Mouse (Mus musculus) MEL (cell line): ENCODE results near the gene Gal. TPM values are rescaled to one million over a fixed set of nuclear protein-coding genes. Genes with fewer than 3 reads are reported as not detected.

Source experiments
- DNase-seq: peaks from one replicate; pipeline ENCODE4 v3.0.0; 2011; ENCODE audit warnings: low read depth, low spot score
- H3K27ac ChIP-seq: 2 replicates; pipeline ENCODE4 v1.5.1; 2012; ENCODE audit warnings: low read depth, mild to moderate bottlenecking, control low read depth, low read length, moderate library complexity; ENCODE audit not compliant: control insufficient read depth
- H3K27me3 ChIP-seq, 2 experiments: fragments of 150-350 bp in 1 of 2; sonication (generic) in 1 of 2; 2 replicates each; pipeline ENCODE4 v1.6.1; 2012; ENCODE audit warnings: low read length in 2 of 2, mild to moderate bottlenecking in 2 of 2, improper control_type of control experiment in 1 of 2, moderate library complexity in 1 of 2; ENCODE audit not compliant: insufficient read depth in 2 of 2, control insufficient read depth in 1 of 2
- H3K36me3 ChIP-seq, 2 experiments: 2 replicates each; pipeline ENCODE4 v1.6.1; 2012 to 2014; ENCODE audit warnings: low read length in 2 of 2, improper control_type of control experiment in 1 of 2, inconsistent platforms in 1 of 2, mild to moderate bottlenecking in 1 of 2; ENCODE audit not compliant: insufficient read depth in 2 of 2, control insufficient read depth in 1 of 2
- H3K4me1 ChIP-seq, 2 experiments: fragments of 150-350 bp in 1 of 2; sonication (generic) in 1 of 2; 2 replicates each; pipeline ENCODE4 v1.6.1; 2012; ENCODE audit warnings: low read length in 2 of 2, improper control_type of control experiment in 1 of 2, mild to moderate bottlenecking in 1 of 2; ENCODE audit not compliant: insufficient read depth in 2 of 2, control insufficient read depth in 1 of 2
- H3K4me3 ChIP-seq, 2 experiments: fragments of 150-350 bp in 1 of 2; sonication (generic) in 1 of 2; 2 replicates each; pipeline ENCODE4 v1.5.1; 2012; ENCODE audit warnings: low read depth in 2 of 2, low read length in 2 of 2, mild to moderate bottlenecking in 2 of 2, moderate library complexity in 2 of 2, control low read depth in 1 of 2, improper control_type of control experiment in 1 of 2; ENCODE audit not compliant: control insufficient read depth in 1 of 2, insufficient read depth in 1 of 2
- H3K79me2 ChIP-seq: 2 replicates; pipeline ENCODE4 v1.6.1; 2012; ENCODE audit warnings: mild to moderate bottlenecking, low read length, moderate library complexity; ENCODE audit not compliant: control insufficient read depth, poor library complexity, insufficient read depth
- H3K9ac ChIP-seq: 2 replicates; pipeline ENCODE4 v1.6.1; 2012; ENCODE audit warnings: low read depth, mild to moderate bottlenecking, control low read depth, low read length, moderate library complexity; ENCODE audit not compliant: control insufficient read depth, poor library complexity, severe bottlenecking
- H3K9me3 ChIP-seq: fragments of 150-350 bp; sonication (generic); replicated peaks from 2 replicates; pipeline ENCODE4 v1.6.1; 2012; ENCODE audit warnings: mild to moderate bottlenecking, low read length, improper control_type of control experiment, moderate library complexity; ENCODE audit not compliant: insufficient read depth
- CHD1 ChIP-seq: IDR thresholded peaks from 2 replicates; pipeline ENCODE4 v1.6.1; 2012; ENCODE audit warnings: low read depth, mild to moderate bottlenecking, inconsistent platforms, low read length, improper control_type of control experiment
- CTCF ChIP-seq, 3 experiments: IDR thresholded peaks in 2 of 3; conservative IDR thresholded peaks in 1 of 3; 2 replicates each; pipeline ENCODE4 v1.5.1; 2011 to 2012; ENCODE audit warnings: low read length in 3 of 3, low read depth in 2 of 3, mild to moderate bottlenecking in 2 of 3, improper control_type of control experiment in 1 of 3, inconsistent platforms in 1 of 3, mixed read lengths in 1 of 3, moderate library complexity in 1 of 3; ENCODE audit not compliant: control insufficient read depth in 1 of 3, insufficient read depth in 1 of 3, poor library complexity in 1 of 3, severe bottlenecking in 1 of 3
- E2F4 ChIP-seq: IDR thresholded peaks from 2 replicates; pipeline ENCODE4 v1.6.1; 2011; ENCODE audit warnings: low read depth, low read length, improper control_type of control experiment, borderline replicate concordance
- GATA1 ChIP-seq: IDR thresholded peaks from 2 replicates; pipeline ENCODE4 v1.6.1; 2011; ENCODE audit warnings: low read depth, low read length, improper control_type of control experiment
- JUND ChIP-seq: IDR thresholded peaks from 2 replicates; pipeline ENCODE4 v1.6.1; 2011; ENCODE audit warnings: low read depth, mild to moderate bottlenecking, improper control_type of control experiment, low read length
- MAX ChIP-seq: IDR thresholded peaks from 2 replicates; pipeline ENCODE4 v1.6.1; 2011; ENCODE audit warnings: low read length, improper control_type of control experiment
- MEF2A ChIP-seq: IDR thresholded peaks from 2 replicates; pipeline ENCODE4 v1.6.1; 2014; ENCODE audit warnings: low read depth, mild to moderate bottlenecking, inconsistent platforms, low read length, improper control_type of control experiment; ENCODE audit not compliant: poor library complexity, insufficient replicate concordance, severe bottlenecking; ENCODE audit errors: extremely low read depth
- MYB ChIP-seq: IDR thresholded peaks from 2 replicates; pipeline ENCODE4 v1.6.1; 2011; ENCODE audit warnings: mild to moderate bottlenecking, low read depth, low read length, improper control_type of control experiment
- NELFE ChIP-seq: IDR thresholded peaks from 2 replicates; pipeline ENCODE4 v1.6.1; 2011; ENCODE audit warnings: low read depth, low read length, improper control_type of control experiment
- RAD21 ChIP-seq: IDR thresholded peaks from 2 replicates; pipeline ENCODE4 v1.6.1; 2011; ENCODE audit warnings: mild to moderate bottlenecking, low read depth, low read length, improper control_type of control experiment
- SIN3A ChIP-seq: IDR thresholded peaks from 2 replicates; pipeline ENCODE4 v1.6.1; 2012; ENCODE audit warnings: low read length, improper control_type of control experiment, inconsistent platforms
- SMC3 ChIP-seq: IDR thresholded peaks from 2 replicates; pipeline ENCODE4 v1.6.1; 2011; ENCODE audit warnings: low read depth, low read length, improper control_type of control experiment
- TAL1 ChIP-seq: IDR thresholded peaks from 2 replicates; pipeline ENCODE4 v1.6.1; 2012; ENCODE audit warnings: mild to moderate bottlenecking, inconsistent platforms, low read length, moderate library complexity, mixed read lengths
- UBTF ChIP-seq: IDR thresholded peaks from 2 replicates; pipeline ENCODE4 v1.6.1; 2012; ENCODE audit warnings: low read depth, mild to moderate bottlenecking, inconsistent platforms, low read length, improper control_type of control experiment, moderate library complexity, borderline replicate concordance; ENCODE audit not compliant: insufficient read depth
- USF1 ChIP-seq: IDR thresholded peaks from 2 replicates; pipeline ENCODE4 v1.6.1; 2014; ENCODE audit warnings: low read depth, mild to moderate bottlenecking, inconsistent platforms, low read length, improper control_type of control experiment, moderate library complexity
- ZC3H11A ChIP-seq: IDR thresholded peaks from 2 replicates; pipeline ENCODE4 v1.6.1; 2012; ENCODE audit warnings: low read depth, mild to moderate bottlenecking, inconsistent platforms, low read length, improper control_type of control experiment
- ZKSCAN1 ChIP-seq: IDR thresholded peaks from 2 replicates; pipeline ENCODE4 v1.6.1; 2012; ENCODE audit warnings: low read depth, mild to moderate bottlenecking, inconsistent platforms, low read length, improper control_type of control experiment, moderate library complexity
- ZMIZ1 ChIP-seq: IDR thresholded peaks from 2 replicates; pipeline ENCODE4 v1.6.1; 2012; ENCODE audit warnings: low read depth, mild to moderate bottlenecking, inconsistent platforms, low read length, improper control_type of control experiment, moderate library complexity
- ZNF384 ChIP-seq: IDR thresholded peaks from 2 replicates; pipeline ENCODE4 v1.6.1; 2012; ENCODE audit warnings: low read depth, mild to moderate bottlenecking, inconsistent platforms, low read length, improper control_type of control experiment
- polyA plus RNA-seq, 2 experiments: library from polyadenylated mRNA; stranded (reverse) in 1 of 2; unstranded in 1 of 2; fragments of >175 nt in 1 of 2; fragments of >200 nt in 1 of 2; gene quantifications; 2 replicates each; pipeline versions ENCODE4 v1.2.1 to v1.2.4; 2012; ENCODE audit warnings: low replicate concordance in 2 of 2, low read depth in 1 of 2; ENCODE audit not compliant: insufficient read length in 2 of 2, insufficient read depth in 1 of 2, missing spikeins in 1 of 2
- total RNA-seq: library from RNA; depleted of rRNA; stranded (reverse); fragments of 300-350 nt; gene quantifications from 2 replicates; pipeline ENCODE4 v1.2.3, GENCODE M21; 2012

Gene Gal
- total and polyA plus RNA-seq, 3 experiments, result not detected

GRCm38 (mm10) chr19:3451170-3451569, 36.8 kb upstream of the Gal start:
- Histone ChIP-seq H3K79me2 (no peaks in the 10 kb centered on the region), H3K27me3 (no peaks in the 10 kb centered on the region), H3K4me3 (no peak overlapping the region), H3K4me1 (no peaks in the 10 kb centered on the region), H3K36me3 (no peaks in the 10 kb centered on the region), H3K9ac (no peak overlapping the region), H3K27ac (no peak overlapping the region), H3K9me3 (no peaks in the 10 kb centered on the region)
- TF ChIP-seq ZC3H11A (peak; percentile 80), RAD21 (peak; percentile 93), SMC3 (peak; percentile 89), ZKSCAN1 (no peak), NELFE (no peak), CTCF (IDR thresholded peaks at IDR 0.05 in 2 of 3, conservative IDR thresholded peaks at IDR 0.05 in 1 of 3; ENCODE audit: control insufficient read depth in 1 of 3, insufficient read depth in 1 of 3, low read depth in 2 of 3, low read length in 3 of 3, poor library complexity in 1 of 3, severe bottlenecking in 1 of 3) (peak; percentile 79 to 93 (median 91))
- peak; percentile 79 for DNase-seq

- Histone ChIP-seq H3K79me2 (no peaks in the 10 kb centered on the region), H3K36me3 (no peaks in the 10 kb centered on the region), H3K27me3 (no peaks in the 10 kb centered on the region), H3K9ac (no peak overlapping the region), H3K27ac (no peak overlapping the region), H3K9me3 (no peaks in the 10 kb centered on the region), H3K4me3 (no peak overlapping the region), H3K4me1 (no peaks in the 10 kb centered on the region)
- no peak for DNase-seq
- TF ChIP-seq MYB, result no peak
- TF ChIP-seq ZNF384, result no peak
- TF ChIP-seq TAL1, result no peak
- no peak for TF ChIP-seq MEF2A
- TF ChIP-seq UBTF, result no peak
- no peak for TF ChIP-seq MAX
- no peak for TF ChIP-seq JUND
- TF ChIP-seq ZMIZ1, result no peak
- TF ChIP-seq NELFE, result no peak
- no peak for TF ChIP-seq E2F4
- TF ChIP-seq GATA1, result no peak
- no peak for TF ChIP-seq CHD1
- TF ChIP-seq SIN3A, result no peak
- TF ChIP-seq USF1, result no peak
Measured at GRCm38 (mm10) chr19:3450714-3451113, 36.4 kb upstream of the Gal start.
